ENCODE assay signal across 14 mouse cellular contexts in genomic region chr9:119966221-119966910, GRCm38 (mm10). TPM values are rescaled to one million over a fixed set of nuclear protein-coding genes. Genes with fewer than 3 reads are reported as not detected.
"Had no signal": no experiment of that assay in that cellular context is flagged by ENCODE, and none has a peak within 500 bp of the region (broad histone marks: within the 10 kb centered on the region; RNA-seq: fewer than 3 reads in every experiment).

No protein-coding gene starts in this region.

- DNase-seq: kidney, postnatal 14 days; lung, adult 18-20 months; right cerebral cortex, postnatal 4 days; spleen, adult 18-20 months; thymus, adult 18-20 months; thymus, postnatal 14 days had no signal

- H3K27me3 ChIP-seq: limb, embryonic 15.5 days; neural tube, embryonic 13.5 days had no signal

- H3K27ac ChIP-seq: limb, embryonic 15.5 days; liver, embryonic 14.5 days; midbrain, embryonic 12.5 days; neural tube, embryonic 13.5 days had no signal

- ATAC-seq: midbrain, embryonic 16.5 days had no signal

- H3K4me3 ChIP-seq: limb, embryonic 15.5 days; midbrain, embryonic 12.5 days; neural tube, embryonic 13.5 days had no signal

- H3K36me3 ChIP-seq: limb, embryonic 15.5 days; midbrain, embryonic 12.5 days; neural tube, embryonic 13.5 days had no signal

RNA-seq across cellular contexts. Expression of gene Ttc21a, which starts 29.0 kb away (rescaled TPM):
- total RNA-seq: megakaryocyte-erythroid progenitor cell, adult 5-6 weeks had no signal

RNA-seq across cellular contexts. Expression of gene Xirp1, which starts 57.0 kb away (rescaled TPM):
- total RNA-seq: megakaryocyte-erythroid progenitor cell, adult 5-6 weeks had no signal
- polyA plus RNA-seq: kidney, embryonic 14.5 days; limb, embryonic 11.5 days; liver, embryonic 14.5 days; midbrain, embryonic 12.5 days; midbrain, embryonic 16.5 days had no signal
